Mouse (Mus musculus) forebrain, embryonic 15.5 days (tissue): ENCODE measurements around the gene Irf2bp1. TPM values are rescaled to one million over a fixed set of nuclear protein-coding genes. Genes with fewer than 3 reads are reported as not detected.

Source experiments
- ATAC-seq: fragments of 200-750 bp; cut with Nextera tagmentation; replicated peaks from 2 replicates; pipeline ENCODE4 v1.8.0; 2017; ENCODE audit warnings: mild to moderate bottlenecking, moderate TSS enrichment, moderate library complexity
- H3K27ac ChIP-seq: fragments of 300-500 bp; sonication (generic); replicated peaks from 2 replicates; pipeline ENCODE4 v1.5.1; 2015; ENCODE audit warnings: mild to moderate bottlenecking, inconsistent platforms
- H3K27me3 ChIP-seq: fragments of 300-500 bp; sonication (generic); 2 replicates; pipeline ENCODE4 v1.6.1; 2015; ENCODE audit warnings: inconsistent platforms
- H3K36me3 ChIP-seq: fragments of 300-500 bp; sonication (generic); 2 replicates; pipeline ENCODE4 v1.6.1; 2015; ENCODE audit warnings: mild to moderate bottlenecking, inconsistent platforms
- H3K4me1 ChIP-seq: fragments of 300-500 bp; sonication (generic); 2 replicates; pipeline ENCODE4 v1.6.1; 2015; ENCODE audit warnings: inconsistent platforms
- H3K4me2 ChIP-seq: fragments of 300-500 bp; sonication (generic); replicated peaks from 2 replicates; pipeline ENCODE4 v1.6.1; 2015; ENCODE audit warnings: mild to moderate bottlenecking, inconsistent platforms
- H3K4me3 ChIP-seq: fragments of 300-500 bp; sonication (generic); 2 replicates; pipeline ENCODE4 v1.5.1; 2015; ENCODE audit warnings: mild to moderate bottlenecking, inconsistent platforms
- H3K9ac ChIP-seq: fragments of 300-500 bp; sonication (generic); replicated peaks from 2 replicates; pipeline ENCODE4 v1.6.1; 2015; ENCODE audit warnings: mild to moderate bottlenecking, inconsistent platforms
- H3K9me3 ChIP-seq: fragments of 300-500 bp; sonication (generic); 2 replicates; pipeline ENCODE4 v1.6.1; 2016; ENCODE audit warnings: inconsistent platforms
- WGBS: fragments of 180-500 bp; shearing (Covaris S2); methylation state at CpG from one replicate; pipeline ENCODE4 v1.1.7; 2015; ENCODE audit warnings: mixed read lengths; 5-methylcytosine and 5-hydroxymethylcytosine counted together
- polyA plus RNA-seq: library from polyadenylated mRNA; unstranded; fragments of >200 nt; fragmentation: Nextera tagmentation; extraction: Ambion mirVana; gene quantifications from 2 replicates; pipeline ENCODE4 v1.2.1, GENCODE M21; 2015

Irf2bp1 gene
- polyA plus RNA-seq = 35.4 and 36.7 TPM in 2 replicates

DNA sequence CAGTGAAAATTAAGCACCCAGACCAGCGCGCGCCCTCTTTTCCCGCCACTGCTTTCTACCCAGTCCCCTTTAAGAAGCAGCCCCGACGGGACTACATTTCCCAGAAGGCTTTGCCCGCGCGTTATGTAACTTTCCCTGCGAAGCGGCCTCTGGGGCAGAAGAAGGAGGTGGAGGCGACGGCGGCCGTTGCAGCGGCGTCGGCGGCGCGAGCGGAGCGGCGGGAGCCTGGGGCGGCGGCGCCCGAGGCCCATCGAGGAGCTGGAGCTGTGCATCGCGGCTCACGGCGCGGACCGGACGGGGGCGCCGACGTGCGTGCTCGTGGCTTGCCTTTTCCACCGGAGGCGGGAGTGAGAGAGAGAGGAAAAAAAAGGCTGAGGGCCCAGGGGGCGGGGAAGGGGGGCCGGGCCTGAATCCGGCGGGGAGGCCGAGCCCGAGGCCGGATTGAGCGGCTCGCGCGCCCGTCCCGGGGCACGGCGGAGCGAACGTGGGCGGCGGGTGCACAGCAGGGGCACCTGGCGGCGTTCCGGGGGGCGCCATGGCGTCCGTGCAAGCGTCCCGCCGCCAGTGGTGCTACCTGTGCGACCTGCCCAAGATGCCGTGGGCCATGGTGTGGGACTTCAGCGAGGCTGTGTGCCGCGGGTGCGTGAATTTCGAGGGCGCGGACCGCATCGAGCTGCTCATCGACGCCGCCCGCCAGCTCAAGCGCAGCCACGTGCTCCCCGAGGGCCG, at the start of gene Irf2bp1:
Irf2bp1 (plus strand) TSS at position 143 of the 729 bp plus-strand sequence.
- no peaks in the 10 kb centered on the region for H3K9me3 ChIP-seq
- H3K4me2 ChIP-seq = peak within 1 kb of the TSS; percentile 99
- H3K4me1 ChIP-seq = peaks cover 49% of the 10 kb centered on the region
- H3K4me3 ChIP-seq = peak within 1 kb of the TSS; percentile 84
- WGBS = under 1% methylated on average over 86 of the region's 90 CpGs
- H3K36me3 ChIP-seq = peaks cover 23% of the 10 kb centered on the region
- peak within 1 kb of the TSS; percentile 94 for H3K9ac ChIP-seq
- H3K27me3 ChIP-seq = no peaks in the 10 kb centered on the region
- peak; percentile 63 for ATAC-seq
- peak within 1 kb of the TSS; percentile 96 for H3K27ac ChIP-seq

DNA sequence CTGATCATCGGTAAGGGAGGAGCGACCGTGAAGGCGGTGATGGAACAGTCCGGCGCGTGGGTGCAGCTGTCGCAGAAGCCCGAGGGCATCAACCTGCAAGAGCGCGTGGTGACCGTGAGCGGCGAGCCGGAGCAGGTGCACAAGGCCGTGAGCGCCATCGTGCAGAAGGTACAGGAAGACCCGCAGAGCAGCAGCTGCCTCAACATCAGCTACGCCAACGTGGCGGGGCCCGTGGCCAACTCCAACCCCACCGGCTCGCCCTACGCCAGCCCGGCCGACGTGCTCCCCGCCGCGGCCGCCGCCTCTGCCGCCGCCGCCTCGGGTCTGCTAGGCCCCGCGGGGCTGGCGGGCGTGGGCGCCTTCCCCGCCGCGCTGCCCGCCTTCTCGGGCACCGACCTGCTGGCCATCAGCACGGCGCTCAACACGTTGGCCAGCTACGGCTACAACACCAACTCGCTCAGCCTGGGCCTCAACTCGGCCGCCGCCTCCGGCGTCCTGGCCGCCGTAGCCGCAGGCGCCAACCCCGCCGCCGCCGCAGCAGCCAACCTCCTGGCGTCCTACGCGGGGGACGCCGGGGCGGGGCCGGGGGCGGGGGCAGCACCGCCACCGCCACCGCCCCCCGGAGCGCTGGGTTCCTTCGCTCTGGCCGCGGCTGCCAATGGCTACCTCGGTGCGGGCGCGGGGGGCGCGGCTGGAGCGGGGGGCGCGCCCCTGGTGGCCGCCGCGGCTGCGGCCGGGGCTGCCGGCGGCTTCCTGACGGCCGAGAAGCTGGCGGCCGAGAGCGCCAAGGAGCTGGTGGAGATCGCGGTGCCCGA, 46.1 kb upstream of the Irf2bp1 start:
- peaks cover 36% of the 10 kb centered on the region for H3K4me1 ChIP-seq
- H3K4me3 ChIP-seq = peak overlapping the region; percentile 38
- peaks cover 24% of the 10 kb centered on the region for H3K36me3 ChIP-seq
- peak overlapping the region; percentile 44 for H3K9ac ChIP-seq
- peak overlapping the region; percentile 59 for H3K4me2 ChIP-seq
- H3K27me3 ChIP-seq = no peaks in the 10 kb centered on the region
- no peaks in the 10 kb centered on the region for H3K9me3 ChIP-seq
- under 1% methylated on average over 103 of the region's 107 CpGs for WGBS
- peak overlapping the region; percentile 48 for H3K27ac ChIP-seq
- ATAC-seq = peak; percentile 33; the same call in 1 of the 2 replicates

DNA sequence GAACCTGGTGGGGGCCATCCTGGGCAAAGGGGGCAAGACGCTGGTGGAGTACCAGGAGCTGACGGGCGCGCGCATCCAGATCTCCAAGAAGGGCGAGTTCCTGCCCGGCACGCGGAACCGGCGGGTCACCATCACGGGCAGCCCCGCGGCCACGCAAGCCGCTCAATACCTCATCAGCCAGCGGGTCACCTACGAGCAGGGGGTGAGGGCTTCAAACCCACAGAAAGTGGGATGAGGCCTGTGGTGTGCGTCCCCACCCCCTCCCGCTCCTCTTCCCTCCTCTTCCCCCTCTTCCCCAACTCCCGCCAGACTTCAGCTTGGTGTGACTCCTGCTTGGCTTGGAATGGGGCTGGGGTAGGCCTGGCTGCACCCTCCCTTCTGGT, 45.5 kb upstream of the Irf2bp1 start:
- Histone ChIP-seq H3K27me3 (no peaks in the 10 kb centered on the region), H3K9ac (peak overlapping the region; percentile 44; the same call in 1 of the 2 replicates), H3K4me1 (peaks cover 41% of the 10 kb centered on the region), H3K36me3 (peaks cover 18% of the 10 kb centered on the region), H3K9me3 (no peaks in the 10 kb centered on the region), H3K27ac (no peak overlapping the region), H3K4me2 (peak overlapping the region; percentile 59), H3K4me3 (peak overlapping the region; percentile 38)
- 3% methylated on average over 21 of the region's 21 CpGs for WGBS
- ATAC-seq = 0 out of 2 replicates have a peak, but pooled peaks have one; percentile 6

DNA sequence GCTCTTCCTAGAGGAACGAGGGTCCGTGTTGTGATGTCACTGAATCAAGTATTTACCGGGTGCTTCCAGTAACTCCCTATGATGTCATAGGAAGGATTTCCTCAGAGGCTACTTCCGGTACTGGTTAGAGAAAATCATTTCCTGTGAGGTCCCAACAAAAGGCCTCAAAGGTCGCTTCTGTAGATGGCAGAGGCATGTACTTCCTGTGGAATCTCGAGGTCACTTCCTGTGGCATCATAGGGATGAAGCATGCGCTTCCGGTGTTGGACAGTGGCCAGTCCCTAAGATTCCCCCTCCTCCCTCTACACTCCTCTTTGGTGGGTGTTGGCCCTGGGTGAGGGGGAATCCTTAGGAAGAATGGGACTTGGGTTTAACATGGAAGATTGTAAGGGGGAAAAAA, 44.4 kb upstream of the Irf2bp1 start:
- Histone ChIP-seq H3K36me3 (peaks cover 9% of the 10 kb centered on the region; the same call in 1 of the 2 replicates), H3K9ac (no peak overlapping the region), H3K4me3 (no peak overlapping the region), H3K4me2 (no peak overlapping the region), H3K9me3 (no peaks in the 10 kb centered on the region), H3K27me3 (no peaks in the 10 kb centered on the region), H3K27ac (no peak overlapping the region), H3K4me1 (peaks cover 48% of the 10 kb centered on the region)
- no peak for ATAC-seq
- 67% methylated on average over 8 of the region's 8 CpGs for WGBS

DNA sequence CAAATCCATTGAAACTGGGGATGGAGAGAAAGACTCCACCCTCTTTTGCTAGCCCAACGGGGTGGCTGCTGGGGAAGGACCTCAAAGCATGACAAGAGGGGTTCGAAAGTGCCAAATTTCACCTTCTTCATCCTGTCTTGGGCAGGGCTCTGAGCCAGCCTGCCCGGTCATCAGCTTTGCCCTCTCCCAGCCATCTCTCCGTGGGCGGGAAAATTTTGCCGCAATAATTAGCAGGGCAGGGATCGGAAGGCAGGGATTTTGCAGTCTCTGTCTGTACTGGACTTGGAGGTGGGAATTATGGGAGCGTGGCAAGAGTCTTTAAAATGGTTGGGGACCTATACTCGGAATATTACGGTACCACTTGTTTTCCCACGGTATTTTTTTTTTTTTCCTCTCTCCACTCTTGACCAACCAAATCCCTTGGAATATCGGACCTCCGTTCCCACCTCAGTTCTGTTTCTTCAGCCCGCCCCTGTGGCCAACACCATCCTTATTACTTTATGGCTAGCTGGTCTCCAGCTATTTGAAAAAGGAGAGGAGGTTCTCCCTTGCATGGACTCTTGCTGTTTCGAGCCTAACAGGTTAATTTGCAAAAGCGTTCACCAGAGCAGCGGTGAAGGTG, 41.6 kb upstream of the Irf2bp1 start:
- Histone ChIP-seq H3K4me2 (peak overlapping the region; percentile 44), H3K9ac (peak overlapping the region; percentile 29; the same call in 1 of the 2 replicates)
- WGBS = 3% methylated on average over 17 of the region's 17 CpGs

GRCm38 (mm10) chr7:18962795-18963194, 41.0 kb upstream of the Irf2bp1 start:
- H3K9me3 ChIP-seq = no peaks in the 10 kb centered on the region
- ATAC-seq = no peak
- H3K27ac ChIP-seq = no peak overlapping the region
- H3K4me2 ChIP-seq = peak overlapping the region; percentile 44
- no peaks in the 10 kb centered on the region for H3K36me3 ChIP-seq
- WGBS = 2% methylated on average over 20 of the region's 20 CpGs
- H3K4me1 ChIP-seq = peaks cover 35% of the 10 kb centered on the region
- peak overlapping the region; percentile 29 for H3K9ac ChIP-seq
- no peaks in the 10 kb centered on the region for H3K27me3 ChIP-seq
- H3K4me3 ChIP-seq = peak overlapping the region; percentile 22

More for the DNA sequence above, 41.6 kb upstream of the Irf2bp1 start:
- no peaks in the 10 kb centered on the region for H3K9me3 ChIP-seq
- H3K4me1 ChIP-seq = peaks cover 40% of the 10 kb centered on the region
- no peak overlapping the region for H3K27ac ChIP-seq
- no peaks in the 10 kb centered on the region for H3K36me3 ChIP-seq
- no peaks in the 10 kb centered on the region for H3K27me3 ChIP-seq
- peak overlapping the region; percentile 22 for H3K4me3 ChIP-seq
- ATAC-seq = no peak

DNA sequence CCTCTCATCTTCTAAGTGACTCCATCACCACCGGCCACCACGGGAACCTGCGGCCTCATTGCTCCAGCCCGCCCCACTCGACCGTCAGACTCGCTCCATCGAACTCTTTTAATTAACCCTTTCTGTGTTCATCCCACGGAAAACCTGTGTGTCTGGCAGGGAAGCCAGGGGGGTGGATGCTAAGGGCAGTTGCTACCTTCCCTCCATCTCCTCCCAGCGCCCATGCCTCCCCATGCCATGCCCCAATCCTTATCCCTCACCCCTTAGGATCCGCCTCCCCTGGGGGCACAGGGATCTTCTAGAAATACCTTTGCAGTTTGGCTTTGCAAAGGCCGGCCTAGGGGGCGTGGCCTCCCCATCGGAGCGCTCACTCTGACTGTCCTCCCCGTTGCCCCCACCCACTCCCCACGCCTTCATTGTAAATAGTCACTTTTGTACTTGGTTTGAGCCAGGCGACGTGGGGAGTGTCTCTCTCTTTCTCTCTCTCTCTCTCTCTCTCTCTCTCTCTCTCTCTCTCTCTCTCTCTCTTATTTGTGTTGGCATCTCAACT, 40.5 kb upstream of the Irf2bp1 start:
- no peak overlapping the region for H3K9ac ChIP-seq
- H3K27ac ChIP-seq = no peak overlapping the region
- no peak overlapping the region for H3K4me2 ChIP-seq
- no peaks in the 10 kb centered on the region for H3K27me3 ChIP-seq
- no peak overlapping the region for H3K4me3 ChIP-seq
- H3K36me3 ChIP-seq = no peaks in the 10 kb centered on the region
- no peak for ATAC-seq
- WGBS = 3% methylated on average over 19 of the region's 19 CpGs
- peaks cover 29% of the 10 kb centered on the region for H3K4me1 ChIP-seq
- H3K9me3 ChIP-seq = no peaks in the 10 kb centered on the region

DNA sequence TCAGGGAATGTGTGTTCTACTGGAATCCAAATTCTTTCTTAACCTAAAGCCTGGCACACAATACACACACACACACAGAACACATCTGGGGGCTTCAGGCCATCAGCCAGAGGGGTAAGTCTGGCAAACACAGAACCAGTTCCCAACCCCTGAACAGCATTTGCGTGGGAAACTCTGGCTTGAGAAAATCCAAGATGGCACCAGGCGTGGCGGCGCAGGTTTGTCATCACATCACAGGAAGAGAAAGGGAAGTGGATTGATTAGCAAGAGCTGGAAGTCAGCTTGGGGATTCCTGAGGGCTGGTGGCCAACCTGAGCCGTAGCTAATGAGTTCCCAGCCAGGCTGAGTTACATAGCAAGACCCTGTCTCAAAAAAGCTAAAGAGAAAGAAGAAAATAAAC, 38.5 kb upstream of the Irf2bp1 start:
- WGBS = 88% methylated on average over 5 of the region's 5 CpGs
- Histone ChIP-seq H3K36me3 (no peaks in the 10 kb centered on the region), H3K9me3 (no peaks in the 10 kb centered on the region), H3K27me3 (no peaks in the 10 kb centered on the region), H3K4me1 (peaks cover 26% of the 10 kb centered on the region), H3K9ac (no peak overlapping the region), H3K4me3 (no peak overlapping the region), H3K4me2 (no peak overlapping the region), H3K27ac (no peak overlapping the region)
- ATAC-seq = no peak

- no peak overlapping the region for H3K27ac ChIP-seq
- 12% methylated on average over 8 of the region's 8 CpGs for WGBS
Measured at GRCm38 (mm10) chr7:18967603-18968002, 36.2 kb upstream of the Irf2bp1 start.

GRCm38 (mm10) chr7:18970956-18971355, 32.9 kb upstream of the Irf2bp1 start:
- 84% methylated on average over 3 of the region's 3 CpGs for WGBS
- H3K4me1 ChIP-seq = no peaks in the 10 kb centered on the region
- no peaks in the 10 kb centered on the region for H3K9me3 ChIP-seq
- H3K27me3 ChIP-seq = no peaks in the 10 kb centered on the region
- no peak overlapping the region for H3K27ac ChIP-seq
- no peak overlapping the region for H3K9ac ChIP-seq
- H3K4me2 ChIP-seq = no peak overlapping the region
- H3K36me3 ChIP-seq = no peaks in the 10 kb centered on the region
- H3K4me3 ChIP-seq = no peak overlapping the region
- ATAC-seq = no peak

More at GRCm38 (mm10) chr7:18967603-18968002, 36.2 kb upstream of the Irf2bp1 start:
- Histone ChIP-seq H3K9ac (no peak overlapping the region), H3K4me2 (no peak overlapping the region), H3K9me3 (no peaks in the 10 kb centered on the region), H3K4me3 (no peak overlapping the region), H3K4me1 (peaks cover 13% of the 10 kb centered on the region), H3K27me3 (no peaks in the 10 kb centered on the region), H3K36me3 (no peaks in the 10 kb centered on the region)
- peak; percentile 27 for ATAC-seq

GRCm38 (mm10) chr7:18978381-18978780, 25.5 kb upstream of the Irf2bp1 start:
- H3K9me3 ChIP-seq = no peaks in the 10 kb centered on the region
- H3K27ac ChIP-seq = 0 out of 2 replicates have a peak overlapping the region, but pooled peaks have one; percentile 52
- H3K4me2 ChIP-seq = no peak overlapping the region
- H3K4me1 ChIP-seq = no peaks in the 10 kb centered on the region
- WGBS = 71% methylated on average over 9 of the region's 9 CpGs
- no peak overlapping the region for H3K9ac ChIP-seq
- H3K36me3 ChIP-seq = no peaks in the 10 kb centered on the region
- H3K27me3 ChIP-seq = no peaks in the 10 kb centered on the region
- peak; percentile 68 for ATAC-seq
- H3K4me3 ChIP-seq = no peak overlapping the region
